Mouse (Mus musculus) right cerebral cortex, postnatal 25 days (tissue): ENCODE results near the gene Prrc2b.

Experiments used
- DNase-seq: peaks from one replicate; pipeline ENCODE4 v3.0.0; 2022

Gene Prrc2b

GRCm38 (mm10) chr2:32137667-32138266, 13.1 kb upstream of the Prrc2b start:
- DNase-seq = peak; percentile 97

- DNase-seq = no peak
Measured at GRCm38 (mm10) chr2:32139377-32139776, 11.5 kb upstream of the Prrc2b start.

GRCm38 (mm10) chr2:32140498-32140934, 10.4 kb upstream of the Prrc2b start:
- DNase-seq = no peak

GRCm38 (mm10) chr2:32141602-32142001, 9.3 kb upstream of the Prrc2b start:
- no peak for DNase-seq

- DNase-seq = no peak
Measured at GRCm38 (mm10) chr2:32142368-32142767, 8.5 kb upstream of the Prrc2b start.

GRCm38 (mm10) chr2:32144633-32145032, 6.2 kb upstream of the Prrc2b start:
- DNase-seq = no peak

GRCm38 (mm10) chr2:32146617-32147162, 4.2 kb upstream of the Prrc2b start:
- DNase-seq = no peak

GRCm38 (mm10) chr2:32150135-32150534, 747 bp upstream of the Prrc2b start:
- no peak for DNase-seq

- DNase-seq = no peak
Measured at GRCm38 (mm10) chr2:32150562-32150923, 339 bp upstream of the Prrc2b start.

- DNase-seq = peak; percentile 52
Measured at GRCm38 (mm10) chr2:32151660-32152366, 931 bp downstream of the Prrc2b start.

- DNase-seq = no peak
Measured at GRCm38 (mm10) chr2:32152367-32153034, 1.6 kb downstream of the Prrc2b start.

GRCm38 (mm10) chr2:32153041-32153790, 2.3 kb downstream of the Prrc2b start:
- no peak for DNase-seq

- no peak for DNase-seq
Measured at GRCm38 (mm10) chr2:32153791-32154119, 2.9 kb downstream of the Prrc2b start.

- no peak for DNase-seq
Measured at GRCm38 (mm10) chr2:32154334-32154997, 3.6 kb downstream of the Prrc2b start.

GRCm38 (mm10) chr2:32154998-32155541, 4.2 kb downstream of the Prrc2b start:
- no peak for DNase-seq

- no peak for DNase-seq
Measured at GRCm38 (mm10) chr2:32155614-32156013, 4.7 kb downstream of the Prrc2b start.

GRCm38 (mm10) chr2:32156645-32157044, 5.8 kb downstream of the Prrc2b start:
- DNase-seq = no peak

- no peak for DNase-seq
Measured at GRCm38 (mm10) chr2:32157328-32157727, 6.4 kb downstream of the Prrc2b start.

GRCm38 (mm10) chr2:32158616-32159239, 7.8 kb downstream of the Prrc2b start:
- no peak for DNase-seq

GRCm38 (mm10) chr2:32160525-32160924, 9.6 kb downstream of the Prrc2b start:
- DNase-seq = no peak

GRCm38 (mm10) chr2:32160967-32161366, 10.1 kb downstream of the Prrc2b start:
- no peak for DNase-seq

GRCm38 (mm10) chr2:32162102-32162501, 11.2 kb downstream of the Prrc2b start:
- DNase-seq = no peak
